Mouse (Mus musculus): ENCODE data around the gene Itgb2. TPM values are rescaled to one million over a fixed set of nuclear protein-coding genes. Genes with fewer than 3 reads are reported as not detected.

Itgb2 gene
- polyA plus RNA-seq, 2 experiments, result 8.7 to 11.1 TPM

GRCm38 (mm10) chr10:77589117-77589516 lies 59.1 kb downstream of the Itgb2 start:
- DNase-seq (ENCODE audit: low read depth in 3 of 3, low spot score in 3 of 3) (no peak), ATAC-seq (ENCODE audit: insufficient read depth) (no peak)
- TF ChIP-seq EP300 (IDR thresholded peaks at IDR 0.05; ENCODE audit: low read depth), result no peak
- TF ChIP-seq CTCF (IDR thresholded peaks at IDR 0.05; ENCODE audit: low read depth), result no peak
- peaks cover 8% of the 10 kb centered on the region for H3K36me3 ChIP-seq (replicated peaks; ENCODE audit: control insufficient read depth, insufficient read depth, low read depth)
- H3K27me3 ChIP-seq (ENCODE audit: control insufficient read depth, insufficient read depth, low read length), result no peaks in the 10 kb centered on the region
- no peak overlapping the region for H3K9ac ChIP-seq (replicated peaks)
- 21% methylated on average over 7 of the region's 7 CpGs for WGBS (ENCODE audit: insufficient replicate concordance)
- H3K4me2 ChIP-seq (ENCODE audit: low read depth), result no peak overlapping the region
- H3K27ac ChIP-seq, result no peak overlapping the region
- no peak overlapping the region for H3K4me3 ChIP-seq (ENCODE audit: insufficient read depth in 1 of 2, low read depth in 2 of 2, low read length in 2 of 2)
- peaks cover 7 to 21% of the 10 kb centered on the region in 2 experiments for H3K4me1 ChIP-seq (replicated peaks; ENCODE audit: control insufficient read depth in 2 of 2, insufficient read depth in 2 of 2, low read length in 1 of 2)
- H3K9me3 ChIP-seq (ENCODE audit: control insufficient read depth, low read length), result no peaks in the 10 kb centered on the region

- Histone ChIP-seq H3K36me3 (replicated peaks; ENCODE audit: control insufficient read depth, insufficient read depth, low read depth) (peaks cover 14% of the 10 kb centered on the region), H3K4me2 (ENCODE audit: low read depth) (no peak overlapping the region), H3K9ac (replicated peaks) (no peak overlapping the region), H3K27ac (no peak overlapping the region; the same call in 1 of the 2 replicates), H3K4me1 (replicated peaks; ENCODE audit: control insufficient read depth in 2 of 2, insufficient read depth in 2 of 2, low read length in 1 of 2) (peaks cover 7 to 20% of the 10 kb centered on the region in 2 experiments), H3K4me3 (ENCODE audit: insufficient read depth in 1 of 2, low read depth in 2 of 2, low read length in 2 of 2) (no peak overlapping the region), H3K9me3 (ENCODE audit: control insufficient read depth, low read length) (no peaks in the 10 kb centered on the region), H3K27me3 (ENCODE audit: control insufficient read depth, insufficient read depth, low read length) (no peaks in the 10 kb centered on the region)
- no peak for DNase-seq (ENCODE audit: low read depth in 3 of 3, low spot score in 3 of 3)
- no peak for ATAC-seq (ENCODE audit: insufficient read depth)
- TF ChIP-seq CTCF (IDR thresholded peaks at IDR 0.05; ENCODE audit: low read depth), result no peak
- TF ChIP-seq EP300 (IDR thresholded peaks at IDR 0.05; ENCODE audit: low read depth), result no peak
- WGBS (ENCODE audit: insufficient replicate concordance), result 73% methylated on average over 8 of the region's 8 CpGs
These were observed 59.7 kb downstream of the Itgb2 start for GRCm38 (mm10) chr10:77589749-77590148.

DNA sequence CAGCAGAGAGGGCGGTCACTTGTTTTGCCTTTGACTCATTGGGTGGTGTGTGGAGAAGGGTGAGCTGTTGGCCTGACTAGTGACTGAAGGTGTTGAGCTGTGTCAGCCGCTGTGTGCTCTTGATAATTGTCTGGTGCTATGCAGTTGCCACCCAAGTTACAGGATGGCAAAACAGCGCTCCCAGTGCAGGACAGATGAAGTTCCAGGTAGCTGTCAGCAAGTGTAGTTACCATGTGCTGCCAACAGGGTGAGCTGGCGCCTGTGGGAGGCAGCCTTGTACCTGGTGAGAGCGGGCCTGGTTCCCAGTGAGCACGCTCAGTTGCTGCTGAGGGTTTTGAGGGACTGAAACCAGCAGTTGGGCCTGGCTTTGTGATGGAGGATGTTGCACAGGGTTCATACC lies 60.8 kb downstream of the Itgb2 start:
- no peaks in the 10 kb centered on the region for H3K27me3 ChIP-seq (ENCODE audit: control insufficient read depth, insufficient read depth, low read length)
- peaks cover 16% of the 10 kb centered on the region for H3K36me3 ChIP-seq (replicated peaks; ENCODE audit: control insufficient read depth, insufficient read depth, low read depth)
- H3K27ac ChIP-seq, result peak overlapping the region; percentile 43
- no peak overlapping the region for H3K4me3 ChIP-seq (ENCODE audit: insufficient read depth in 1 of 2, low read depth in 2 of 2, low read length in 2 of 2)
- WGBS (ENCODE audit: insufficient replicate concordance), result 28% methylated on average over 6 of the region's 6 CpGs
- TF ChIP-seq CTCF (IDR thresholded peaks at IDR 0.05; ENCODE audit: low read depth) (peak; percentile 99), EP300 (IDR thresholded peaks at IDR 0.05; ENCODE audit: low read depth) (0 out of 2 replicates have a peak, but pooled peaks have one; percentile 13)
- H3K9me3 ChIP-seq (ENCODE audit: control insufficient read depth, low read length), result no peaks in the 10 kb centered on the region
- DNase-seq (ENCODE audit: low read depth in 3 of 3, low spot score in 3 of 3) (peak; percentile 58 to 74 (median 65)), ATAC-seq (ENCODE audit: insufficient read depth) (peak; percentile 86)
- no peak overlapping the region for H3K9ac ChIP-seq (replicated peaks)
- H3K4me1 ChIP-seq (replicated peaks; ENCODE audit: control insufficient read depth in 2 of 2, insufficient read depth in 2 of 2, low read length in 1 of 2), result peaks cover 7 to 20% of the 10 kb centered on the region in 2 experiments
- H3K4me2 ChIP-seq (ENCODE audit: low read depth), result no peak overlapping the region

GRCm38 (mm10) chr10:77591546-77591945 lies 61.5 kb downstream of the Itgb2 start:
- ATAC-seq (ENCODE audit: insufficient read depth), result no peak
- Histone ChIP-seq H3K4me1 (replicated peaks; ENCODE audit: control insufficient read depth in 2 of 2, insufficient read depth in 2 of 2, low read length in 1 of 2) (peaks cover 7 to 20% of the 10 kb centered on the region in 2 experiments), H3K9ac (replicated peaks) (no peak overlapping the region), H3K27ac (no peak overlapping the region), H3K36me3 (replicated peaks; ENCODE audit: control insufficient read depth, insufficient read depth, low read depth) (peaks cover 16% of the 10 kb centered on the region), H3K27me3 (ENCODE audit: control insufficient read depth, insufficient read depth, low read length) (no peaks in the 10 kb centered on the region), H3K4me3 (ENCODE audit: insufficient read depth in 1 of 2, low read depth in 2 of 2, low read length in 2 of 2) (no peak overlapping the region), H3K4me2 (ENCODE audit: low read depth) (no peak overlapping the region), H3K9me3 (ENCODE audit: control insufficient read depth, low read length) (no peaks in the 10 kb centered on the region)
- TF ChIP-seq CTCF (IDR thresholded peaks at IDR 0.05; ENCODE audit: low read depth), result no peak
- no peak for TF ChIP-seq EP300 (IDR thresholded peaks at IDR 0.05; ENCODE audit: low read depth)
- WGBS (ENCODE audit: insufficient replicate concordance), result 81% methylated on average over 6 of the region's 6 CpGs
- DNase-seq (ENCODE audit: low read depth in 3 of 3, low spot score in 3 of 3), result no peak

GRCm38 (mm10) chr10:77596060-77596459 lies 66.0 kb downstream of the Itgb2 start:
- no peak for DNase-seq (ENCODE audit: low read depth in 3 of 3, low spot score in 3 of 3)
- no peak overlapping the region for H3K4me3 ChIP-seq (ENCODE audit: insufficient read depth in 1 of 2, low read depth in 2 of 2, low read length in 2 of 2)
- 78% methylated on average over 2 of the region's 2 CpGs for WGBS (ENCODE audit: insufficient replicate concordance)
- H3K4me1 ChIP-seq (replicated peaks; ENCODE audit: control insufficient read depth in 2 of 2, insufficient read depth in 2 of 2, low read length in 1 of 2), result 0 out of 4 replicates have a peak, but pooled peaks cover 0 to under 1% of the 10 kb centered on the region in 2 experiments
- no peak overlapping the region for H3K9ac ChIP-seq (replicated peaks)
- H3K9me3 ChIP-seq (ENCODE audit: control insufficient read depth, low read length), result no peaks in the 10 kb centered on the region
- peaks cover 38% of the 10 kb centered on the region for H3K36me3 ChIP-seq (replicated peaks; ENCODE audit: control insufficient read depth, insufficient read depth, low read depth)
- no peak overlapping the region for H3K4me2 ChIP-seq (ENCODE audit: low read depth)
- no peaks in the 10 kb centered on the region for H3K27me3 ChIP-seq (ENCODE audit: control insufficient read depth, insufficient read depth, low read length)
- H3K27ac ChIP-seq, result no peak overlapping the region
- no peak for TF ChIP-seq CTCF (IDR thresholded peaks at IDR 0.05; ENCODE audit: low read depth)
- TF ChIP-seq EP300 (IDR thresholded peaks at IDR 0.05; ENCODE audit: low read depth), result no peak
- ATAC-seq (ENCODE audit: insufficient read depth), result no peak
